Mouse (Mus musculus) heart, postnatal 0 days (tissue): ENCODE data around the gene Ube2i. TPM values are rescaled to one million over a fixed set of nuclear protein-coding genes. Genes with fewer than 3 reads are reported as not detected.

Experiments
- ATAC-seq: fragments of 200-750 bp; cut with Nextera tagmentation; 2 replicates; pipeline ENCODE4 v1.8.0; 2017; ENCODE audit warnings: low read depth, moderate number of reproducible peaks, moderate library complexity; ENCODE audit not compliant: insufficient read depth
- DNase-seq: peaks from one replicate; pipeline ENCODE4 v3.0.0-alpha.2; 2016; ENCODE audit warnings: low spot score
- H3K27ac ChIP-seq: fragments of 300-500 bp; sonication (generic); 2 replicates; pipeline ENCODE4 v1.5.1; 2014; ENCODE audit warnings: low read depth, mild to moderate bottlenecking
- H3K27me3 ChIP-seq: fragments of 300-500 bp; sonication (generic); 2 replicates; pipeline ENCODE4 v1.6.1; 2014; ENCODE audit warnings: low read length, mixed read lengths; ENCODE audit not compliant: control insufficient read depth, insufficient read depth
- H3K36me3 ChIP-seq: fragments of 300-500 bp; sonication (generic); replicated peaks from 2 replicates; pipeline ENCODE4 v1.6.1; 2014; ENCODE audit warnings: low read length, mixed read lengths; ENCODE audit not compliant: control insufficient read depth, insufficient read depth
- H3K4me1 ChIP-seq: fragments of 300-500 bp; sonication (generic); 2 replicates; pipeline ENCODE4 v1.6.1; 2014; ENCODE audit warnings: antibody characterized with exemption; ENCODE audit not compliant: control insufficient read depth, insufficient read depth
- H3K4me2 ChIP-seq: fragments of 300-500 bp; sonication (generic); 2 replicates; pipeline ENCODE4 v1.6.1; 2014; ENCODE audit warnings: low read depth, mild to moderate bottlenecking, low read length, moderate library complexity
- H3K4me3 ChIP-seq: fragments of 300-500 bp; sonication (generic); 2 replicates; pipeline ENCODE4 v1.5.1; 2014; ENCODE audit warnings: low read depth, low read length
- H3K9ac ChIP-seq: fragments of 300-500 bp; sonication (generic); replicated peaks from 2 replicates; pipeline ENCODE4 v1.6.1; 2014; ENCODE audit warnings: low read depth, low read length, mixed read lengths
- H3K9me3 ChIP-seq: fragments of 300-500 bp; sonication (generic); replicated peaks from 2 replicates; pipeline ENCODE4 v1.6.1; 2016; ENCODE audit warnings: low read length; ENCODE audit not compliant: control insufficient read depth
- CTCF ChIP-seq: IDR thresholded peaks from 2 replicates; pipeline ENCODE4 v1.5.1; 2016; ENCODE audit warnings: antibody characterized with exemption, control low read depth, low read depth
- EP300 ChIP-seq: IDR thresholded peaks from 2 replicates; pipeline ENCODE4 v1.6.1; 2016; ENCODE audit warnings: antibody characterized with exemption, low read depth
- WGBS: fragments of 180-500 bp; shearing (Covaris S2); extraction: QIAGEN DNeasy Blood & Tissue Kit; methylation state at CpG from one replicate; pipeline ENCODE4 v1.1.7; 2014; 5-methylcytosine and 5-hydroxymethylcytosine counted together
- microRNA-seq: library from miRNA; unstranded; fragments of <30 nt; microRNA quantifications from one replicate; pipeline ENCODE4, GENCODE M21; 2016
- polyA plus RNA-seq: library from polyadenylated mRNA; unstranded; fragments of >200 nt; fragmentation: Nextera tagmentation; extraction: Ambion mirVana; gene quantifications from 2 replicates; pipeline ENCODE4 v1.2.1, GENCODE M21; 2015
- total RNA-seq: library from RNA; depleted of rRNA; stranded (reverse); fragments of >200 nt; gene quantifications from 2 replicates; pipeline ENCODE4 v1.2.3, GENCODE M21; 2014; ENCODE audit warnings: low replicate concordance; rRNA removed

The Ube2i gene
- total and polyA plus RNA-seq, 2 experiments from 2014 or later = 259 to 343 TPM

DNA sequence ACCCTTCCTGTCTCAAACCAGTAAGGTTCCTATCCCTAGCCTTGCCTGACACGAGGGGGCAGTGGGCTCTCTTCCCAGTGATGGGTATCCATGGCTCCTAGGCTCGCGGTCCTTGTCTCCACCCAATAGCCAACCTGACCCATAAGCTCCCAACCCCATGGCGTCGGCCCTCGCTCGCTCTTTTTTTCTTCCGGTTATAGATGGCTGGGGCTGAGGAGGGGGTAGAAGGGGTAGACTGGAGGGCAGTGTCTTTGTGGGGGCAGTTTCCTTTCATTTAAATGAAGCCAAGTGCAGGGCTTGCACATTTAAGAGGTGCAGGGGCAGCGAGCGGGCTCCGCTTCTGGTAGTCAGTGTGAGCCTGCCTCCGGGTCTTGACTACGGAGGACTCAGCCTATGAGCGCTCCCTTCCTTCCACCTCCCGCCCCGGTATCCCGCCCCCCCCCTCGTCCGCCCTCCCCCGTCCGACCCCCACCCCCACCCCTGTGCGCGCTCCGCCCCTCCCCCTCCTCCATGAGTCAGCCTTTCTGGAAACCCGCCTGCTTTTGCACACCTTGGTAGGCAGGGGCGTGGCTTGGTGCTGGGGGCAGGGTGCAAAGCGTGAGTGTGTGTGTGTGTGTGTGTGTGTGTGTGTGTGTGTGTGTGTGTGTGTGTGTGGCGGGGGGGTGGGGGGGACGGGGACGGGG, 52.5 kb downstream of the Ube2i start:
- peaks cover 37% of the 10 kb centered on the region for H3K36me3 ChIP-seq
- ATAC-seq = peak; percentile 70
- no peaks in the 10 kb centered on the region for H3K9me3 ChIP-seq
- H3K27ac ChIP-seq = peak overlapping the region; percentile 30; the same call in 1 of the 2 replicates
- WGBS = 2% methylated on average over 16 of the region's 30 CpGs
- H3K4me3 ChIP-seq = peak overlapping the region; percentile 42
- no peak for TF ChIP-seq EP300
- TF ChIP-seq CTCF = no peak
- H3K9ac ChIP-seq = peak overlapping the region; percentile 41
- peak overlapping the region; percentile 83 for H3K4me2 ChIP-seq
- DNase-seq = peak; percentile 33
- H3K4me1 ChIP-seq = peaks cover 5% of the 10 kb centered on the region; the same call in 1 of the 2 replicates
- no peaks in the 10 kb centered on the region for H3K27me3 ChIP-seq

DNA sequence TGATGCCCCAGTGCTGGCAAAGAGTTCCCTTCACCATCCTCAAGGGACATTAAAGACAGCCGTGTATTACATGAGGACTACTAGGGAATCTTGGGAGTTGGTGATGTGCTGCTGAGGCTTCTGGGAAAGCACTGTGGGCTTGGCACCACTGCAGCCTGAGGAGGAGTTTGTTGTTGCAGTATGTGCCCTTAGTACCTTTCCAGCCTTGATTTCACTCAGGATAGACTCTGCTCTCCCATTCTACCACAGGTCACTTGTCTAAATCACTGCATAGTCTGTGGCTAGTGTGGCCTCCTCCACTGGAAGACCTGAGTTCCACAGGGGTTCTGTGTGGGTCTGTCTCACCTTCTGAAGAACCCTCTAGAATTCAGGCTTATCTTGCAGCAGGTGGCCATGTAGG, 53.7 kb downstream of the Ube2i start:
- WGBS = 88% methylated on average over 1 of the region's 1 CpGs
- no peak for ATAC-seq
- no peak for DNase-seq

DNA sequence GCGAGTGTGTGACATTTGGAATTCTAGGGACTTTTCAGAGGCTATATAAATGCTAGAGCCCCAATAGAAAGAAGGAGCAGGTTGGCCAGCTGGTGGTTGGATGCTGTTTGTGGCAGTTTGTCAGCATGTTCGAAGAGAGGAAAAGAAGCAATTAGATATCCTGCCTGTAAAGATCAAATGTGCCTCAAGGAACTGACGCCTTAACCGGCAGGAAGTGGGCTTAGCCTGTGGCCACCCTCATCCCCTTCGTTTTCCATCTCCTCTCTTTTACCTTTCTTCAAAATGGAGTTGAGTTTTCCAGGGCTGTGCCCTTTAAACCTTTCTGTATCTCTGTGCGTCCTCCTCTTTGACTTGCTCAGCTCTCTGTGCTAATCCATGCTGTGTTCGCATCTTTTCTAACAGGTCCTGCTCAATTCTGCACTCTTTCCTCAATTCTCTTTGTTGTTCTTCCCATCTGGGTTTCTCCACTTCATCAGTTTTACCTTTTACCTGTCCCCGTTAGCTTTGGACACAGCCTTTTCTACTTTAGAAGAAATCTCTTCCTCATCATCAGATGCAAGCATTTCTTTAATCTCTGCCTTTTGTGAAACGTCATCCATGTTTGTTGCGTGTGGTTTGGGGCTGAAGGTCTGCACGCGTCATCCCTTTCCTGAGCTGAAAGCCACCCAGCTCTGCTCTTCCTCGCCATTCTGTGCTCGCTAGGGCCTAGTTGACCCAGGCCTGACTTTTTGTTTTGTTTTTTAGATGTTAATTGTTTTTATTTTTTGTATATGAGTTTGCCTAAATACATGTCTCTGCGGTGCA, 54.7 kb downstream of the Ube2i start:
- Histone ChIP-seq H3K9ac (no peak overlapping the region), H3K4me3 (no peak overlapping the region), H3K27ac (no peak overlapping the region), H3K27me3 (no peaks in the 10 kb centered on the region), H3K4me2 (no peak overlapping the region), H3K4me1 (peaks cover 5% of the 10 kb centered on the region; the same call in 1 of the 2 replicates), H3K9me3 (no peaks in the 10 kb centered on the region), H3K36me3 (peaks cover 50% of the 10 kb centered on the region)
- DNase-seq (no peak), ATAC-seq (no peak)
- 93% methylated on average over 15 of the region's 15 CpGs for WGBS
- no peak for TF ChIP-seq CTCF
- no peak for TF ChIP-seq EP300

More for the DNA sequence above, 53.7 kb downstream of the Ube2i start:
- Histone ChIP-seq H3K9me3 (no peaks in the 10 kb centered on the region), H3K4me1 (peaks cover 5% of the 10 kb centered on the region; the same call in 1 of the 2 replicates), H3K36me3 (peaks cover 40% of the 10 kb centered on the region), H3K27me3 (no peaks in the 10 kb centered on the region), H3K4me2 (no peak overlapping the region), H3K4me3 (no peak overlapping the region), H3K27ac (no peak overlapping the region), H3K9ac (no peak overlapping the region)
- TF ChIP-seq CTCF = no peak
- no peak for TF ChIP-seq EP300

DNA sequence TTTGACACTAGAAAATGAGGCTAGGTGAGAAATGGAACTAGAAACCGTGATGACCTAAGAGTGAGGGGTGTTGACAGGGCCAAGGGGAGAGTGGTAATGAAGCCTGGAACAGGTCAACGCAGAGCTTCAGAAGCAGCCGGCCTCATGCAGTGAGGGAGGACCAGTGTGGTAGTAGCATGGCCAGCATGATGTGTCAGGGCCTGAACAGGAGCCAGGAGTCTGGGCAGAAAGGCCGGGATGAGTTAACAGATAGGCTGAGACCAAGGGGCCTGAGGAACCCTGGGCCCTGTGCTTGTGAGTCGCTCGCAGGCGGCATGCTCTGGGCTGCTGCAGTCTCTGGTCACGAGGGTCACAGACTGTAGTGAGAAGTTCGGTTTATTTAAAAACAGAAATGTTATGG, 55.5 kb downstream of the Ube2i start:
- Histone ChIP-seq H3K9me3 (no peaks in the 10 kb centered on the region), H3K4me2 (no peak overlapping the region), H3K4me1 (peaks cover 5% of the 10 kb centered on the region; the same call in 1 of the 2 replicates), H3K4me3 (no peak overlapping the region), H3K36me3 (peaks cover 57% of the 10 kb centered on the region), H3K9ac (no peak overlapping the region), H3K27ac (no peak overlapping the region), H3K27me3 (no peaks in the 10 kb centered on the region)
- DNase-seq (no peak), ATAC-seq (no peak)
- TF ChIP-seq CTCF (no peak), EP300 (no peak)
- 75% methylated on average over 9 of the region's 9 CpGs for WGBS

DNA sequence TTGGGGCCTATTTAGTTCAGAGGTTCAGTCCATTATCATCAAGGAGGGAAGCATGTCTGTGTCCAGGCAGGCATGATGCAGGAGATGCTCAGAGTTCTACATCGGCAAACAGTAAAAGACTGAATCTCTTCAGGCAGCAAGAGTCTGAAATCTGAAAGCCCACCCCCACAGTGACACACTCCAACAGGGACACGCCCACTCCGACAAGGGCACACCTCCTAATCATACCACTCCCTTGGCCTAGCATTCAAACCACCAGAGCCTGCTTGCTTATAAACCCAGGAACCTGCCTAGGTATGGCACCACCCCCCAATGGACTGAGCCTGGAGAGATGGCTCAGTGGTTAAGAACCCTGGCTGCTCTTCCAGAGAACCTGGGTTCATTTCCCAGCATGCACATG, 59.0 kb downstream of the Ube2i start:
- DNase-seq = no peak
- no peaks in the 10 kb centered on the region for H3K4me1 ChIP-seq
- no peak overlapping the region for H3K4me3 ChIP-seq
- no peak for ATAC-seq
- peaks cover 85% of the 10 kb centered on the region for H3K36me3 ChIP-seq
- no peak overlapping the region for H3K27ac ChIP-seq
- no peaks in the 10 kb centered on the region for H3K27me3 ChIP-seq
- no peak overlapping the region for H3K9ac ChIP-seq
- H3K4me2 ChIP-seq = no peak overlapping the region
- no peaks in the 10 kb centered on the region for H3K9me3 ChIP-seq
- TF ChIP-seq CTCF (no peak), EP300 (no peak)
- 88% methylated on average over 3 of the region's 3 CpGs for WGBS

Small RNAs within 50 kb of the gene (microRNA-seq; reads per million reads assigned to microRNA genes)
- not detected for gene Mir3547

Other genes with a start within 250 kb of the Ube2i start
- gene Tmem204, start 191.0 kb downstream of the Ube2i start, total RNA-seq = 53.8 and 56.4 TPM in 2 replicates
- 27.2 and 27.9 TPM in 2 replicates for gene Tmem204, start 191.0 kb downstream of the Ube2i start, polyA plus RNA-seq
- 27.9 and 31.4 TPM in 2 replicates for gene Telo2, start 158.7 kb downstream of the Ube2i start, total RNA-seq
- 13.2 and 15.3 TPM in 2 replicates for gene Telo2, start 158.7 kb downstream of the Ube2i start, polyA plus RNA-seq
- 0.12 TPM in 1 of 2 replicates, not detected in the other for gene Ptx4, start 153.9 kb downstream of the Ube2i start, total RNA-seq
- 0.22 TPM in 2 replicates for gene Ptx4, start 153.9 kb downstream of the Ube2i start, polyA plus RNA-seq
- 15.4 and 20.3 TPM in 2 replicates for gene Clcn7, start 141.2 kb downstream of the Ube2i start, total RNA-seq
- 12.6 and 12.8 TPM in 2 replicates for gene Clcn7, start 141.2 kb downstream of the Ube2i start, polyA plus RNA-seq
- not detected in 2 replicates for gene Ccdc154, start 112.2 kb downstream of the Ube2i start, total RNA-seq
- not detected in 2 replicates for gene Ccdc154, start 112.2 kb downstream of the Ube2i start, polyA plus RNA-seq
- not detected in 2 replicates for gene Gm38655, start 99.2 kb downstream of the Ube2i start, total RNA-seq
- not detected in 2 replicates for gene Gm38655, start 99.2 kb downstream of the Ube2i start, polyA plus RNA-seq
- gene BC003965, start 90.1 kb downstream of the Ube2i start, total RNA-seq = 15.3 and 17.3 TPM in 2 replicates
- gene BC003965, start 90.1 kb downstream of the Ube2i start, polyA plus RNA-seq = 24.6 and 26.5 TPM in 2 replicates
- gene Unkl, start 86.2 kb downstream of the Ube2i start, total RNA-seq = 3.2 and 4.8 TPM in 2 replicates
- 2.8 and 3.0 TPM in 2 replicates for gene Unkl, start 86.2 kb downstream of the Ube2i start, polyA plus RNA-seq
- 20.4 and 24.2 TPM in 2 replicates for gene Gnptg, start 34.5 kb downstream of the Ube2i start, total RNA-seq
- 21.0 and 22.7 TPM in 2 replicates for gene Gnptg, start 34.5 kb downstream of the Ube2i start, polyA plus RNA-seq
- gene Tsr3, start 34.5 kb downstream of the Ube2i start, total RNA-seq = 31.2 and 32.4 TPM in 2 replicates
- 23.4 and 24.3 TPM in 2 replicates for gene Tsr3, start 34.5 kb downstream of the Ube2i start, polyA plus RNA-seq
- gene Baiap3, start 18.3 kb downstream of the Ube2i start, total RNA-seq = 2.1 TPM in 1 of 2 replicates, not detected in the other
- 0.12 and 0.22 TPM in 2 replicates for gene Baiap3, start 18.3 kb downstream of the Ube2i start, polyA plus RNA-seq
- gene Prss34, start 23.8 kb upstream of the Ube2i start, total RNA-seq = 1.0 TPM in 1 of 2 replicates, not detected in the other
- gene Prss34, start 23.8 kb upstream of the Ube2i start, polyA plus RNA-seq = 0.71 and 0.77 TPM in 2 replicates
- gene Prss28, start 34.0 kb upstream of the Ube2i start, total RNA-seq = not detected in 2 replicates
- gene Prss28, start 34.0 kb upstream of the Ube2i start, polyA plus RNA-seq = not detected in 2 replicates
- gene Prss29, start 44.0 kb upstream of the Ube2i start, total RNA-seq = not detected in 2 replicates
- gene Prss29, start 44.0 kb upstream of the Ube2i start, polyA plus RNA-seq = not detected in 2 replicates
- 0.23 and 5.3 TPM in 2 replicates for gene Tpsab1, start 70.9 kb upstream of the Ube2i start, total RNA-seq
- 0.80 and 1.2 TPM in 2 replicates for gene Tpsab1, start 70.9 kb upstream of the Ube2i start, polyA plus RNA-seq
- gene Tpsb2, start 91.7 kb upstream of the Ube2i start, total RNA-seq = 15.2 and 28.1 TPM in 2 replicates
- gene Tpsb2, start 91.7 kb upstream of the Ube2i start, polyA plus RNA-seq = 26.2 and 35.5 TPM in 2 replicates
- not detected in 2 replicates for gene Tpsg1, start 94.7 kb upstream of the Ube2i start, total RNA-seq
- gene Tpsg1, start 94.7 kb upstream of the Ube2i start, polyA plus RNA-seq = 0.33 and 0.56 TPM in 2 replicates
- 39.2 and 65.9 TPM in 2 replicates for gene Cacna1h, start 159.2 kb upstream of the Ube2i start, total RNA-seq
- gene Cacna1h, start 159.2 kb upstream of the Ube2i start, polyA plus RNA-seq = 3.1 and 3.4 TPM in 2 replicates
- gene Tekt4, start 180.0 kb upstream of the Ube2i start, total RNA-seq = 1.3 TPM in 1 of 2 replicates, not detected in the other
- 0.23 and 1.1 TPM in 2 replicates for gene Tekt4, start 180.0 kb upstream of the Ube2i start, polyA plus RNA-seq
- gene Sstr5, start 222.7 kb upstream of the Ube2i start, total RNA-seq = 0.12 TPM in 1 of 2 replicates, not detected in the other
- not detected in 2 replicates for gene Sstr5, start 222.7 kb upstream of the Ube2i start, polyA plus RNA-seq